Mouse (Mus musculus) lung, embryonic 15.5 days (tissue): ENCODE results near the gene Tppp. TPM values are rescaled to one million over a fixed set of nuclear protein-coding genes. Genes with fewer than 3 reads are reported as not detected.

Experiments
- ATAC-seq: fragments of 200-750 bp; cut with Nextera tagmentation; 2 replicates; pipeline ENCODE4 v1.8.0; 2017; ENCODE audit warnings: moderate number of reproducible peaks, borderline replicate concordance; ENCODE audit not compliant: low FRiP score, low TSS enrichment; ENCODE audit errors: extremely low read depth
- H3K27ac ChIP-seq: fragments of 300-500 bp; sonication (generic); 2 replicates; pipeline ENCODE4 v1.5.1; 2015; ENCODE audit warnings: moderate library complexity, mild to moderate bottlenecking, inconsistent platforms
- H3K27me3 ChIP-seq: fragments of 300-500 bp; sonication (generic); 2 replicates; pipeline ENCODE4 v1.6.1; 2015; ENCODE audit warnings: inconsistent platforms
- H3K36me3 ChIP-seq: fragments of 300-500 bp; sonication (generic); 2 replicates; pipeline ENCODE4 v1.6.1; 2015; ENCODE audit warnings: inconsistent platforms
- H3K4me1 ChIP-seq: fragments of 300-500 bp; sonication (generic); 2 replicates; pipeline ENCODE4 v1.6.1; 2015; ENCODE audit warnings: inconsistent platforms
- H3K4me2 ChIP-seq: fragments of 300-500 bp; sonication (generic); 2 replicates; pipeline ENCODE4 v1.6.1; 2015; ENCODE audit warnings: inconsistent platforms, mild to moderate bottlenecking, moderate library complexity
- H3K4me3 ChIP-seq: fragments of 300-500 bp; sonication (generic); 2 replicates; pipeline ENCODE4 v1.5.1; 2015; ENCODE audit warnings: mild to moderate bottlenecking, inconsistent platforms
- H3K9ac ChIP-seq: fragments of 300-500 bp; sonication (generic); 2 replicates; pipeline ENCODE4 v1.6.1; 2015; ENCODE audit warnings: inconsistent platforms
- H3K9me3 ChIP-seq: fragments of 300-500 bp; sonication (generic); 2 replicates; pipeline ENCODE4 v1.6.1; 2016; ENCODE audit warnings: inconsistent platforms
- WGBS: fragments of 180-500 bp; shearing (Covaris S2); methylation state at CpG from one replicate; pipeline ENCODE4 v1.1.7; 2015; 5-methylcytosine and 5-hydroxymethylcytosine counted together
- polyA plus RNA-seq: library from polyadenylated mRNA; unstranded; fragments of >200 nt; fragmentation: Nextera tagmentation; extraction: Ambion mirVana; gene quantifications from 2 replicates; pipeline ENCODE4 v1.2.1, GENCODE M21; 2015

The Tppp gene
- polyA plus RNA-seq, 1 experiment from 2014 or later = 1.1 TPM

DNA sequence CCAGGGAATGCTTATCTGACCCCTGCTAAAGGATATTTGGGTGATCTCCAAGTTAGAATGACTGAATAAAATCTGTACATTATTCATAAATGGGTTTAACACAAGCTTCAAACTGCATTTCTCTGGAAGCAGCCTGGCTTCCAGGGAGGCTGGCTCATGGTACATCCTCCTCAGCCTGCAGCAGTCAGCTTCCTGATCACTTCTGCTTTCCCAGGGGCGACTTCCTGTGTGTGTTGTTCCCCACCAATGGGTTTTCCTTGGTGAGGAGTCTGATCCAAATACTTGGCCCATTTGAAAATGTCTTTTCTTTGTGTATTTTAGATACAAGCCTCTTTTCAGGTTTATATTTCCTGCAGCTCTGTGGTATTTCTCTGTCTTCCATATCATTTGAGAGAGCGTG is 19.8 kb downstream of the Tppp start:
- Histone ChIP-seq H3K9ac (no peak overlapping the region), H3K9me3 (no peaks in the 10 kb centered on the region), H3K4me3 (no peak overlapping the region), H3K4me1 (no peaks in the 10 kb centered on the region), H3K27me3 (no peaks in the 10 kb centered on the region), H3K4me2 (no peak overlapping the region), H3K27ac (no peak overlapping the region), H3K36me3 (no peaks in the 10 kb centered on the region)
- no peak for ATAC-seq
- WGBS = 71% methylated on average over 2 of the region's 2 CpGs

DNA sequence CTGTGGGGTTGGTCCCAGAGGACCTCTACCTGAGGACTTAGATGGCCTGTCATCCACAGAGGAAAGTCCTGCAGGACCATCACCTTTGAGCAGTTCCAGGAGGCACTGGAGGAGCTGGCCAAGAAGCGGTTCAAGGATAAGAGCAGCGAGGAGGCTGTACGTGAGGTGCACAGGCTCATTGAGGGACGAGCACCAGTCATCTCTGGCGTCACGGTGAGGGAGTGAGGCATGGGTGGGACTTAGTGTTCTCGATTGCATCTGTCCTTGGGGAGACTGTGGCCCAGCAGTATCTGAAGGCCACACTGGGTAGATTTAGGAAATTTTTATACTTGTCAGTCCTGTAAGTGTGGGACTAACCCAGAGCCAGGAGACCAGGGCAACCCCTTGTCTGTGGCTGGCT is 21.5 kb downstream of the Tppp start:
- no peaks in the 10 kb centered on the region for H3K9me3 ChIP-seq
- no peaks in the 10 kb centered on the region for H3K27me3 ChIP-seq
- no peak overlapping the region for H3K4me3 ChIP-seq
- H3K9ac ChIP-seq = no peak overlapping the region
- no peak for ATAC-seq
- H3K4me1 ChIP-seq = no peaks in the 10 kb centered on the region
- no peaks in the 10 kb centered on the region for H3K36me3 ChIP-seq
- H3K4me2 ChIP-seq = no peak overlapping the region
- no peak overlapping the region for H3K27ac ChIP-seq
- WGBS = 84% methylated on average over 7 of the region's 7 CpGs

DNA sequence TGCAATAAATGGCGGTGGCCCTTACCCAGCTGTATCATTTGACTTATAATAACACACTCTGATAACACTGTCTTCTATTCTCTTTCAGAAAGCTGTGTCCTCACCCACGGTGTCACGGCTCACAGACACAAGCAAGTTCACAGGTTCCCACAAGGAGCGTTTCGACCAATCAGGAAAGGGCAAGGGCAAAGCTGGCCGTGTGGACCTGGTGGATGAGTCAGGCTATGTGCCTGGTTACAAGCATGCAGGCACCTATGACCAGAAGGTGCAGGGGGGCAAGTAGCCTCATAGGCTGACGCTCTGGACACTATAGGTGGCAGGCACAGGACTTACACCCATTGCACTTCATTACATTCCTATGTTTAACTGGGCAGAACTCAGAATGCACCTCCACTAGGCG is 21.9 kb downstream of the Tppp start:
- no peaks in the 10 kb centered on the region for H3K9me3 ChIP-seq
- ATAC-seq = no peak
- no peak overlapping the region for H3K4me3 ChIP-seq
- no peak overlapping the region for H3K4me2 ChIP-seq
- H3K4me1 ChIP-seq = no peaks in the 10 kb centered on the region
- no peaks in the 10 kb centered on the region for H3K27me3 ChIP-seq
- no peak overlapping the region for H3K9ac ChIP-seq
- 71% methylated on average over 8 of the region's 8 CpGs for WGBS
- no peak overlapping the region for H3K27ac ChIP-seq
- no peaks in the 10 kb centered on the region for H3K36me3 ChIP-seq

DNA sequence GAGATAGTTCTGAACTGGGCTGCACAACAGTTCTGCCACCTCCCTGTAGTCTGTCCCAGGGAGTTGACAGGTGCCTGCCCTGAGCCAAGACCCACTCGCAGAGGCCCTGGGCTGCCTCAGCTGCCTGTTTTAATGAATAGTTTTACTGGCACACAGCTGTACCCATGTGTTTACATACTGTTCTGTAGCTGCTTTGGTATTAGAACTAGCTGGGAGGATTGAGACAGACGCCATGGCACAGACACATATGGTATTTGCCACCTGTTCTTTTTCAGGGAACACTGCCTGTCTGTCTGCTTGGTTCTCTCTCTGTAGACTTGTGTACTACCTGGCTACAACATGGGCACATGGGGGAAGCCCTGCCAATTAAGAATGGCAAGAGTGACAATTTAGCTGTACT is 25.5 kb downstream of the Tppp start:
- H3K36me3 ChIP-seq = peaks cover 6% of the 10 kb centered on the region; the same call in 1 of the 2 replicates
- H3K9me3 ChIP-seq = no peaks in the 10 kb centered on the region
- no peak overlapping the region for H3K27ac ChIP-seq
- H3K4me2 ChIP-seq = no peak overlapping the region
- H3K9ac ChIP-seq = no peak overlapping the region
- H3K4me1 ChIP-seq = no peaks in the 10 kb centered on the region
- 73% methylated on average over 2 of the region's 2 CpGs for WGBS
- no peak overlapping the region for H3K4me3 ChIP-seq
- ATAC-seq = no peak
- H3K27me3 ChIP-seq = no peaks in the 10 kb centered on the region

DNA sequence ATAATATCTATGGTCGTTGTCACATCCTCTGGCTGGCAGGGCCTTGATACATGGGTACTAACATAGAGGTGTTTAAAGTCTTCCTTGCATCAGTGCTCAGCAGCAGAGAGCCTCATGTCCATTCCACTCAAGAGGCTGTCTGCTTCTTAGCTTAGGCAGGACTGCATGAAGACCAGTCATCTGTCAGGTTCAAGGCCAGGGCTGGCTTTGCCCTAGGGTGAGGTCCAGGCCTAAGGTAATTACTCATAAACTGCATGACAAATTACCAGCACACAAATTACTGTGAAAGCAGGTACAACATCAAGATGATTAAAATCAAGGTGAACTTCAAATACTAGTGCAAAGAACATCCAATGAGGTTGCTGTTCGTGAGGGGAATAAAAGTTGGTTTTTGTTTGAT is 26.6 kb downstream of the Tppp start:
- Histone ChIP-seq H3K4me3 (no peak overlapping the region), H3K4me1 (no peaks in the 10 kb centered on the region), H3K9me3 (no peaks in the 10 kb centered on the region), H3K27me3 (no peaks in the 10 kb centered on the region), H3K27ac (no peak overlapping the region), H3K9ac (no peak overlapping the region), H3K4me2 (no peak overlapping the region), H3K36me3 (peaks cover 16% of the 10 kb centered on the region)
- no peak for ATAC-seq
- 83% methylated on average over 2 of the region's 2 CpGs for WGBS

DNA sequence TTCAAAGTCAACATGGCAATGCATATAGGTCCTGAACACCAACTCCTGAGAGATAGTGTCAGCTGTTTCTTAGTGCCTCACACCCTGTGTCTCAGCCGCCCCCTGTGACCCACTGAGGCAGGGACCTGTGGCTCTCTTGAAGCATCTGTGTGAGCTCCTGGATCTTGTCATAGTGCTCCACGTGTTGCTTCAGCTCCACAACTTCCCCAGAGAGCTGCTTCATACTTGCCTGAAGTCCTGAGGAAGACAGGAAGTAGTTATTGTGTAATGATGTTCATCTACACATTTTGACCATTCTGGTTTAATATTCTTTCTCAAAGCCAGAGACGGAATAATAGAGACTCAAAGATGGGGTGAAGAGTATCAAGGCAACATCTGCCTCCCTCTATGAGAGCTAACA is 30.7 kb downstream of the Tppp start:
- H3K4me2 ChIP-seq = no peak overlapping the region
- peaks cover 34% of the 10 kb centered on the region for H3K36me3 ChIP-seq
- H3K9ac ChIP-seq = no peak overlapping the region
- no peaks in the 10 kb centered on the region for H3K4me1 ChIP-seq
- H3K27me3 ChIP-seq = no peaks in the 10 kb centered on the region
- H3K4me3 ChIP-seq = no peak overlapping the region
- 82% methylated on average over 3 of the region's 3 CpGs for WGBS
- ATAC-seq = no peak
- H3K27ac ChIP-seq = no peak overlapping the region
- H3K9me3 ChIP-seq = no peaks in the 10 kb centered on the region

DNA sequence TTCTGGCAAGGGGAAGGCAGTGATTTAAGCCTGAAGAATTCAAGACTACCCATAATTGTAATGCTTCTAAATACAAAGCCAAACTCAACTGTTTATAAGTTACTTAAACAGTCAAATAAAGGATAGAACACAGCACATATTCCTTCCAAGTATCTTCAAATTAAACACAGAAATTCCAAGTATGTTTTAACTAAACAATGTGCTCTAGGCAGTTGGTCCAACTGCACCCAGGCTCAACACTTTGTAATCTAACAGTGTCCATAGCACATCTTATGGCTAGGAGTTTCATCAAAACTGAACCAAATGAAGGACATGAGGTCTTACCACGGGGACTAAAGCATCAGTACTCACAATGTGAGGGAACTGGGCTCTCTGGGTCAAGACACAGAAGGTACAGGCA is 47.0 kb downstream of the Tppp start:
- Histone ChIP-seq H3K4me3 (no peak overlapping the region), H3K27me3 (no peaks in the 10 kb centered on the region), H3K9ac (no peak overlapping the region), H3K36me3 (peaks cover 13% of the 10 kb centered on the region), H3K9me3 (no peaks in the 10 kb centered on the region), H3K27ac (no peak overlapping the region), H3K4me1 (no peaks in the 10 kb centered on the region), H3K4me2 (no peak overlapping the region)
- no peak for ATAC-seq
- WGBS = 84% methylated on average over 1 of the region's 1 CpGs

DNA sequence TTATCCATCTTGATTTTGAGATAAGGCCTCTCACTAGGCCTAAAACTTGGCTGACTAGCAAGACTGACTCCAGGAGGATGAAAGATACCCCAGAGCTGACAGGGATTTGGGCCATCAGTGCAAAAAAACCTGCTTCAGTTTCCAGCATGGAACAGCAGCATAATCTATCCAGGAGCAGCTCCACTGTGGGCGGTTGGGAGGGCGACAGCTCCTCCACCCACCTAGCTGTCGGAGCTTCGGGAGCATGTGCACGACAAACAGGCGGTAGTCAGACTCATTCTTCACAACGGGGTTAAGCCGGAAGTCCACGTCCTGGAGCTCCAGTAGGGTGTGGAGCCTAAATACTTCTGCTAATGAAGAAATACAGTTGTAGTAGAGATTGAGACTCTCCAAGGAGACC is 48.9 kb downstream of the Tppp start:
- no peaks in the 10 kb centered on the region for H3K27me3 ChIP-seq
- H3K36me3 ChIP-seq = peaks cover 13% of the 10 kb centered on the region; the same call in 1 of the 2 replicates
- no peak for ATAC-seq
- no peak overlapping the region for H3K9ac ChIP-seq
- H3K4me3 ChIP-seq = no peak overlapping the region
- H3K4me2 ChIP-seq = no peak overlapping the region
- H3K4me1 ChIP-seq = no peaks in the 10 kb centered on the region
- no peak overlapping the region for H3K27ac ChIP-seq
- no peaks in the 10 kb centered on the region for H3K9me3 ChIP-seq
- 86% methylated on average over 9 of the region's 9 CpGs for WGBS

DNA sequence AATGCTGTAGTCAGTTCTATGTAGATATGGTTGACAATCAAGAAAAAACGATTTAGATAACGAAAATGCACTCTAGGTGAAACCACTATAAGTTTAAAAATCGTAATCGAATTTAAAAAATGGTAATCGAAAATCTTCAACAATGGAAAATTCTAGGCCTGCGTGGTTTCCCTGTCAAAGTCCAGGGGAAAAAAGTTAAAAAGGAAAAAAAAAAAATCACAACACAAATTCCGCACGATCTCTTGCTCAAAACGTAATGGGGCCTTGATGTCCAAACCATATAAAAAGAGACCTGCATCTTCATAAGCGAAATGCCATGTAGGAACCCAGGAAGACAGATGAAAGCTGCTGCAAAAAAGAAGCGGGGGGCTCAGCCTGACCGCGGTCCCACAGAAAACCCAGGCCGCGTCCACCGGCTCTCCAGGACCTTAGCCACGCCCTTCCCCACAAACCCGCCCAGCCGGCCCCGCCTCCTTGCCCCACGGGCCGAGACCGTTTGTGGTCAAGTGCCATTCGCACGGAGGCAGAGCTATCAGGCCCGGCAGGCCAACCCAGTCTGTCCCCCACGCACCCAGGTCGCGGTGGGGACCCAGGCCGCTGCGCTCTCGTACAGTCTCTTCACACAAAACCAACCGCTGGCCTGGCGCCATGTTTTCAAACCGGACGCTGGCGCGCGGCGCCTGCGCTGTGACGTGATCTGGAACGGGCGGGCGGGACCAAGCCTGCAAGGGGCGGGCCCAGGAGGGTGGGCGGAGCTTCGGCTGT is 52.6 kb downstream of the Tppp start, which contains the start of gene Cep72:
Cep72 (minus strand) TSS at position 687 of the 765 bp plus-strand sequence.
- Histone ChIP-seq H3K36me3 (peaks cover 11% of the 10 kb centered on the region; the same call in 1 of the 2 replicates), H3K9ac (peak within 1 kb of the TSS; percentile 89), H3K27me3 (no peaks in the 10 kb centered on the region), H3K27ac (peak within 1 kb of the TSS; percentile 93), H3K4me2 (peak within 1 kb of the TSS; percentile 69), H3K9me3 (no peaks in the 10 kb centered on the region), H3K4me3 (peak within 1 kb of the TSS; percentile 81), H3K4me1 (no peaks in the 10 kb centered on the region)
- 1% methylated on average over 48 of the region's 48 CpGs for WGBS
- peak; percentile 98 for ATAC-seq

DNA sequence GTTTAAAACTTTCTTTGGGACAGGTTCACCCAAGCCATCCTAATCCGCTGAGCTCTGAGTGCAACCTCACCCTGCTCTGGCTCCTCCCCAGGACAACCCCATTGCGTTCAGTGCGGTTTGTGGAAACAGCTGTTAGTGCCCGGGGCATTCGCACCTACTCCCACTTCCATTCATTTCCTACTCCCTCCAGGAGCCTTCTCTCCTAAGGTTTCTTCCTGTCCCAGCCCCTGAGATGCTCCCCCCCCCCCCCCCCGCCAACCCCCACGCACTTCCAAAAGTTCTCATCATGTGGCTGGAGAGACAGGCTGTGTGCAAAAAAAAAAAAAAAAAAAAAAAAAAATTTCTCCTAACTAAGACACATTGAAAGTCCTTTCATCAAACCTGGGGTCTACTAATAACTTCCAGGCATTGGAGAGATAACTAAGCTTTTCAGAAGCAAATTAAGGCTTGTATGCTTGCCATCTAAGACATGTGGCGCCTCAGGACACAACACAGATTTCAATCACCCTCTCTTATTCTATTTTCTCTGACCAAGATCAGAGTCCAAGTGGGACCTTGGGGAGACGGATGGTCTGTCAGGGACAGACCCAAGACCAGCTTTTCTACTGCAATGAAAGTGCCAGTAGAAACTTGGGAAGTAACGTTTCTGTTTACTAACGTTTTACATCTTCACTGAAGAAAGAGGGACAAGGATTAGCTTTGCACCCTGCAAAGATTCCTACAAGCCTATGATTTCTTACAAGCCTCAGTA is 53.3 kb downstream of the Tppp start:
- Histone ChIP-seq H3K27ac (peak overlapping the region; percentile 93; the same call in 1 of the 2 replicates), H3K9ac (peak overlapping the region; percentile 89), H3K4me3 (peak overlapping the region; percentile 81), H3K36me3 (peaks cover 5% of the 10 kb centered on the region; the same call in 1 of the 2 replicates), H3K27me3 (no peaks in the 10 kb centered on the region), H3K9me3 (no peaks in the 10 kb centered on the region), H3K4me1 (no peaks in the 10 kb centered on the region), H3K4me2 (peak overlapping the region; percentile 69)
- no peak for ATAC-seq
- WGBS = 25% methylated on average over 11 of the region's 11 CpGs

DNA sequence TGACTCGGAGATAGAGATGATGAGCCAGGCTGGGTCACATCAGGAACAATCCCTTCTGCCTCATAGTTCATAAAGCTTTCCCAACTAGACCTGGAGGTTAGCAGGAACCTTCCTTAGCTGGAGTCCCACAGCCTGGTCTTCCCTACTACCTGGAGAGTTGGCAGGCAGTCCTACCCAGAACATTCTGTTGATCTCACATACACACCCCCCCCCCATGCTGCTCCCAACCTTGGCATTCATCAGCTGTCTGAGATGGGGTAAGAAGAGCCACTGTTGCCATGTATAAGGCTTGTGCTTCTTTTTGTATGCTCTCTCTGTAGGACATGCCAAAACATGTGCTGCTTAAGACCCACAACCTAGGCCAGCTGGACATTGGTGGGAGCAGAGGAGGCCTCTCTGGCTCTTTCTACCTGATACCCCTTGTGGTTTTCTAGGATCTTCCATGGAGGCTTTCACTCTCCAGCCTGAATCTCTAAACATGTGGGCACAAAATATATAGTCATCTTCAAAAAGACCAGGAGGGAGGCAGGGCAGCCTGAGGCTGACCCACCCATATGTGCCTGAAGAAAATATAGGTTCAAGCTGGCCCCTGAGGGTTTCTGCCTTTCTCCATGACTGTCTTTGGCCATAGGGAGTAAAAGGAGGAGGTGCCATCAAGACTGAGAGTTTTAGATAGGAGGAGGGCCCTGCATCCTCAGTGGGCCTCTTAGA is 54.3 kb downstream of the Tppp start:
- Histone ChIP-seq H3K27me3 (no peaks in the 10 kb centered on the region), H3K27ac (no peak overlapping the region), H3K4me3 (no peak overlapping the region), H3K9ac (no peak overlapping the region), H3K4me1 (no peaks in the 10 kb centered on the region), H3K4me2 (no peak overlapping the region), H3K9me3 (no peaks in the 10 kb centered on the region), H3K36me3 (no peaks in the 10 kb centered on the region)
- 65% methylated on average over 1 of the region's 1 CpGs for WGBS
- no peak for ATAC-seq

DNA sequence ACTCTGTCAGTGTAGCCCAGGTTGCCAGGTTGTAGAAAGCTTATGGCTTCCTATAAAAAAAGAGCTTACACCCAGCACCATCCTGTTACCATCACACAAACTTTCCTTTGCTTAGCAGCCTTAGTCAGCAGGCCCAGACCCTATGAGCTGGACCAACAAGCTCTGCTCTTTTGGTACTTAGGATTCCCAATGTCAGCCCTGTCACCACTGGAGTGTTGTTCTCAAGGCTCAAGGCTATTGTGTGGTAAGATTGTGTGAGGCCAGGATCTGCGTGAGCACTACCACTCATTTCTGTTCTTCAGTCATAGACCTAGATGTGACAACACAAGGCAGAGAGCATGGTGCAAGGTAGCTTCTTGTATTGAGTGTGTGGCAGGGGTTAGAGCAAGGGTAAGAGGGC is 57.4 kb downstream of the Tppp start:
- H3K4me3 ChIP-seq = no peak overlapping the region
- H3K36me3 ChIP-seq = no peaks in the 10 kb centered on the region
- no peak overlapping the region for H3K9ac ChIP-seq
- no peak overlapping the region for H3K4me2 ChIP-seq
- H3K27ac ChIP-seq = no peak overlapping the region
- no peaks in the 10 kb centered on the region for H3K27me3 ChIP-seq
- no peak for ATAC-seq
- no peaks in the 10 kb centered on the region for H3K4me1 ChIP-seq
- WGBS = 84% methylated on average over 1 of the region's 1 CpGs
- no peaks in the 10 kb centered on the region for H3K9me3 ChIP-seq
